ENCODE assay signal across 26 mouse cellular contexts in the genomic region with DNA sequence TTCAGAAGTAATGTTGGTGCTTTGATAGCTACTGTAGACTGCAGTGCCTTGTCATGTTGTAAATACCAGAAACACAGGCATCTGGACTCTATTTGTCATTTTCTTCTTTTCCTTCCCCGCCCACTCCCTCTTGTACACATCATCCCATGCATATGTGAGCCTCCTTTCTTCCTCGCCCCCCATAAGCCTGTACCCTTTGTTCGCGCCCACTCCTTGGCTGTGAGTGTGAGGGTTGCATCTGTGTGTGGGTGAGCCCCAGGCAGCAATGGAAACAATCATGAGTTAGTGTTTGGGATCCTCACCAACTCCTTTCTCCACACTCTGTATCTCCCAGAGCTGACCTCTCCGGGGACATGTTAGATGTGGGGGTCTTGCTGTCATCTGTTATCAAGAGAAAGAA.
DNase-seq lines count a peak whose midpoint lies in the region; ATAC-seq and TF ChIP-seq lines count a peak whose summit lies in the region.
"Had no signal": no experiment of that assay in that cellular context is flagged by ENCODE, and none has a peak within 500 bp of the region (broad histone marks: within the 10 kb centered on the region; RNA-seq: fewer than 3 reads in every experiment).

No protein-coding gene starts in this region.

- H3K36me3 ChIP-seq in midbrain, postnatal 0 days (ENCODE audit: insufficient read depth, low read length), result peaks cover 6% of the 10 kb centered on the region; the same call in 1 of the 2 replicates

- TF ChIP-seq POLR2A in olfactory bulb, adult 2 months (IDR thresholded peaks at IDR 0.05; ENCODE audit: insufficient read depth, low read depth, low read length), result no peak

- no peak overlapping the region for H3K9ac ChIP-seq in midbrain, postnatal 0 days (replicated peaks; ENCODE audit: low read length, poor library complexity, severe bottlenecking)
- H3K9ac ChIP-seq: heart, embryonic 13.5 days; hindbrain, embryonic 12.5 days; kidney, embryonic 15.5 days; neural tube, embryonic 13.5 days had no signal

- H3K9me3 ChIP-seq in midbrain, postnatal 0 days (ENCODE audit: low read length), result no peaks in the 10 kb centered on the region
- H3K9me3 ChIP-seq: heart, embryonic 13.5 days; hindbrain, embryonic 12.5 days; kidney, embryonic 15.5 days; limb, embryonic 10.5 days; neural tube, embryonic 13.5 days had no signal

- no peaks in the 10 kb centered on the region for H3K27me3 ChIP-seq in midbrain, postnatal 0 days (ENCODE audit: insufficient read depth, low read length)
- H3K27me3 ChIP-seq: heart, embryonic 13.5 days; hindbrain, embryonic 12.5 days; kidney, embryonic 15.5 days; neural tube, embryonic 13.5 days had no signal

- intact Hi-C loops in left cerebral cortex, adult 2 months (cut with DNase I), result no loop called here

- WGBS in olfactory bulb, adult 2 months, result 59% methylated on average over 5 of the region's 5 CpGs
- 98% methylated on average over 5 of the region's 5 CpGs for WGBS in midbrain, postnatal 0 days

- TF ChIP-seq CTCF in left cerebral cortex, adult 2 months (IDR thresholded peaks at IDR 0.05), result no peak
- no peak for TF ChIP-seq CTCF in olfactory bulb, adult 2 months (IDR thresholded peaks at IDR 0.05; ENCODE audit: insufficient read depth, low read depth, low read length)
- no peak for TF ChIP-seq CTCF in midbrain, postnatal 0 days (IDR thresholded peaks at IDR 0.05)

- no peak overlapping the region for H3K4me2 ChIP-seq in midbrain, postnatal 0 days (ENCODE audit: low read depth, low read length, poor library complexity, severe bottlenecking)
- H3K4me2 ChIP-seq: heart, embryonic 13.5 days; hindbrain, embryonic 12.5 days; kidney, embryonic 15.5 days; neural tube, embryonic 13.5 days had no signal

- peaks cover 5% of the 10 kb centered on the region; the same call in 1 of the 2 replicates for H3K4me1 ChIP-seq in olfactory bulb, adult 2 months (ENCODE audit: control insufficient read depth, insufficient read depth, low read length)
- H3K4me1 ChIP-seq in midbrain, postnatal 0 days (ENCODE audit: insufficient read depth, low read length), result no peaks in the 10 kb centered on the region
- H3K4me1 ChIP-seq: hindbrain, embryonic 12.5 days; kidney, embryonic 15.5 days; neural tube, embryonic 13.5 days had no signal

- no peak overlapping the region for H3K27ac ChIP-seq in left cerebral cortex, adult 2 months
- peak overlapping the region; percentile 15; the same call in 1 of the 2 replicates for H3K27ac ChIP-seq in olfactory bulb, adult 2 months (ENCODE audit: insufficient read depth, low read depth, low read length)
- H3K27ac ChIP-seq in midbrain, postnatal 0 days (ENCODE audit: low read depth, low read length), result no peak overlapping the region
- H3K27ac ChIP-seq: heart, adult 2 months; heart, embryonic 13.5 days; hindbrain, embryonic 12.5 days; kidney, embryonic 15.5 days; limb, embryonic 10.5 days; neural tube, embryonic 13.5 days had no signal

- DNase-seq in left cerebral cortex, adult 2 months (ENCODE audit: extremely low spot score in 1 of 2, low spot score in 2 of 2), result peak; percentile 40 to 59
- DNase-seq in left cerebral cortex, adult 11 months (ENCODE audit: low spot score), result no peak
- peak; percentile 87 for DNase-seq in layer of hippocampus, adult 11-12 months (ENCODE audit: low spot score)
- DNase-seq in layer of hippocampus, adult 9-11 months, result peak; percentile 94
- no peak for DNase-seq in urinary bladder, adult 18-20 months (ENCODE audit: low spot score in 2 of 2)
- DNase-seq in midbrain, postnatal 0 days (ENCODE audit: low spot score), result no peak
- DNase-seq: adrenal gland, postnatal 10 days; cerebellum, adult 8-10 months; gastrocnemius, postnatal 36 days; heart, adult 2 months; heart, postnatal 14 days; kidney, adult 11 months; kidney, postnatal 36 days; liver; lung, postnatal 4 days; midbrain, embryonic 14.5 days; thymus, postnatal 25 days had no signal

- no peak for ATAC-seq in activated CD4-positive, CD25-positive, alpha-beta regulatory T cell, adult 4 months
- no peak for ATAC-seq in midbrain, postnatal 0 days (ENCODE audit: low FRiP score)
- ATAC-seq: forebrain, embryonic 14.5 days had no signal

- H3K4me3 ChIP-seq in left cerebral cortex, adult 2 months, result no peak overlapping the region
- H3K4me3 ChIP-seq in olfactory bulb, adult 2 months (ENCODE audit: insufficient read depth, low read depth, low read length), result no peak overlapping the region
- H3K4me3 ChIP-seq in midbrain, postnatal 0 days (ENCODE audit: low read depth, low read length), result no peak overlapping the region
- H3K4me3 ChIP-seq: heart, adult 2 months; heart, embryonic 13.5 days; hindbrain, embryonic 12.5 days; kidney, embryonic 15.5 days; limb, embryonic 10.5 days; myocyte; neural tube, embryonic 13.5 days had no signal

Comparison
In these comparisons a context has a peak if more than half of its experiments do, and no peak if none do; other contexts are left out.
1. DNase-seq: peak in left cerebral cortex, adult 2 months (2 of 2), layer of hippocampus, adult 11-12 months (single experiment) and layer of hippocampus, adult 9-11 months (single experiment); none in left cerebral cortex, adult 11 months (single experiment), urinary bladder, adult 18-20 months (0 of 2) and midbrain, postnatal 0 days (single experiment).